Mouse (Mus musculus) liver, adult 10 weeks (tissue): ENCODE measurements around the gene Rab11fip2. TPM values are rescaled to one million over a fixed set of nuclear protein-coding genes. Genes with fewer than 3 reads are reported as not detected.

Source experiments
- polyA plus RNA-seq: library from polyadenylated mRNA; stranded (reverse); fragments of 350-450 nt; fragmentation: Illumina TruSeq; extraction: RNeasy Lipid Tissue Mini Kit (QIAGEN cat#74804); gene quantifications from one replicate; pipeline ENCODE4 v1.2.3, GENCODE M21; 2014; ENCODE audit warnings: low read depth, low replicate concordance

Gene Rab11fip2
- 11.4 TPM for polyA plus RNA-seq

GRCm38 (mm10) chr19:59943322-59943871 is at the start of gene Rab11fip2:
Rab11fip2 (minus strand) TSS chr19:59943654.

